Mouse (Mus musculus): ENCODE results near the gene Tmem141. TPM values are rescaled to one million over a fixed set of nuclear protein-coding genes. Genes with fewer than 3 reads are reported as not detected.

The Tmem141 gene
- total and polyA plus RNA-seq, 2 experiments, result 28.5 to 40.9 TPM

- DNase-seq (ENCODE audit: extremely low read depth, low read depth, low spot score), result no peak
These were observed 18.1 kb upstream of the Tmem141 start for GRCm38 (mm10) chr2:25639890-25640289.

GRCm38 (mm10) chr2:25634046-25634445 is 12.2 kb upstream of the Tmem141 start:
- no peak for DNase-seq (ENCODE audit: extremely low read depth, low read depth, low spot score)
- WGBS, result 97% methylated on average over 1 of the region's 1 CpGs
- Histone ChIP-seq H3K79me2 (ENCODE audit: control insufficient read depth, insufficient read depth, low read length) (no peaks in the 10 kb centered on the region), H3K4me3 (ENCODE audit: insufficient read depth, low read depth, low read length) (no peak overlapping the region), H3K4me1 (ENCODE audit: control insufficient read depth, insufficient read depth, low read length) (peaks cover 13% of the 10 kb centered on the region), H3K9ac (ENCODE audit: low read depth, low read length) (no peak overlapping the region), H3K27ac (replicated peaks; ENCODE audit: insufficient read depth, low read depth, low read length) (no peak overlapping the region), H3K36me3 (ENCODE audit: control insufficient read depth, insufficient read depth, low read length) (no peaks in the 10 kb centered on the region), H3K27me3 (ENCODE audit: control insufficient read depth, insufficient read depth, low read length) (no peaks in the 10 kb centered on the region)
- TF ChIP-seq CTCF (IDR thresholded peaks at IDR 0.05; ENCODE audit: low read depth, low read length) (peak; percentile 22; the same call in 1 of the 2 replicates), POLR2A (IDR thresholded peaks at IDR 0.05; ENCODE audit: extremely low read depth, insufficient read depth, low read length) (no peak)

More at GRCm38 (mm10) chr2:25639890-25640289, 18.1 kb upstream of the Tmem141 start:
- H3K4me3 ChIP-seq (ENCODE audit: insufficient read depth, low read depth, low read length), result no peak overlapping the region
- TF ChIP-seq CTCF (IDR thresholded peaks at IDR 0.05; ENCODE audit: low read depth, low read length) (peak; percentile 70), POLR2A (IDR thresholded peaks at IDR 0.05; ENCODE audit: extremely low read depth, insufficient read depth, low read length) (no peak)
- H3K27me3 ChIP-seq (ENCODE audit: control insufficient read depth, insufficient read depth, low read length), result no peaks in the 10 kb centered on the region
- whole genome bisulfite sequencing, result 37% methylated on average over 6 of the region's 6 CpGs
- no peaks in the 10 kb centered on the region for H3K36me3 ChIP-seq (ENCODE audit: control insufficient read depth, insufficient read depth, low read length)
- H3K79me2 ChIP-seq (ENCODE audit: control insufficient read depth, insufficient read depth, low read length), result no peaks in the 10 kb centered on the region
- peaks cover 4% of the 10 kb centered on the region; the same call in 1 of the 2 replicates for H3K4me1 ChIP-seq (ENCODE audit: control insufficient read depth, insufficient read depth, low read length)
- no peak overlapping the region for H3K9ac ChIP-seq (ENCODE audit: low read depth, low read length)
- H3K27ac ChIP-seq (replicated peaks; ENCODE audit: insufficient read depth, low read depth, low read length), result no peak overlapping the region

GRCm38 (mm10) chr2:25633616-25634015 is 11.8 kb upstream of the Tmem141 start:
- Histone ChIP-seq H3K27ac (replicated peaks; ENCODE audit: insufficient read depth, low read depth, low read length) (no peak overlapping the region), H3K36me3 (ENCODE audit: control insufficient read depth, insufficient read depth, low read length) (no peaks in the 10 kb centered on the region), H3K79me2 (ENCODE audit: control insufficient read depth, insufficient read depth, low read length) (no peaks in the 10 kb centered on the region), H3K9ac (ENCODE audit: low read depth, low read length) (no peak overlapping the region), H3K4me1 (ENCODE audit: control insufficient read depth, insufficient read depth, low read length) (peaks cover 13% of the 10 kb centered on the region), H3K27me3 (ENCODE audit: control insufficient read depth, insufficient read depth, low read length) (no peaks in the 10 kb centered on the region), H3K4me3 (ENCODE audit: insufficient read depth, low read depth, low read length) (no peak overlapping the region)
- 93% methylated on average over 3 of the region's 3 CpGs for WGBS
- DNase-seq (ENCODE audit: extremely low read depth, low read depth, low spot score), result no peak
- TF ChIP-seq POLR2A (IDR thresholded peaks at IDR 0.05; ENCODE audit: extremely low read depth, insufficient read depth, low read length) (no peak), CTCF (IDR thresholded peaks at IDR 0.05; ENCODE audit: low read depth, low read length) (no peak)

GRCm38 (mm10) chr2:25628738-25629137 is 6.9 kb upstream of the Tmem141 start:
- Histone ChIP-seq H3K4me3 (ENCODE audit: insufficient read depth, low read depth, low read length) (no peak overlapping the region), H3K9ac (ENCODE audit: low read depth, low read length) (no peak overlapping the region), H3K79me2 (ENCODE audit: control insufficient read depth, insufficient read depth, low read length) (no peaks in the 10 kb centered on the region), H3K27ac (replicated peaks; ENCODE audit: insufficient read depth, low read depth, low read length) (no peak overlapping the region), H3K4me1 (ENCODE audit: control insufficient read depth, insufficient read depth, low read length) (peaks cover 15% of the 10 kb centered on the region), H3K27me3 (ENCODE audit: control insufficient read depth, insufficient read depth, low read length) (no peaks in the 10 kb centered on the region), H3K36me3 (ENCODE audit: control insufficient read depth, insufficient read depth, low read length) (no peaks in the 10 kb centered on the region)
- DNase-seq (ENCODE audit: extremely low read depth, low read depth, low spot score), result peak; percentile 96
- 10% methylated on average over 4 of the region's 4 CpGs for WGBS
- TF ChIP-seq CTCF (IDR thresholded peaks at IDR 0.05; ENCODE audit: low read depth, low read length) (no peak), POLR2A (IDR thresholded peaks at IDR 0.05; ENCODE audit: extremely low read depth, insufficient read depth, low read length) (no peak)

GRCm38 (mm10) chr2:25627811-25628210 is 6.0 kb upstream of the Tmem141 start, which contains the start of gene Fcna:
Fcna (minus strand) TSS chr2:25628030.
- Histone ChIP-seq H3K4me1 (ENCODE audit: control insufficient read depth, insufficient read depth, low read length) (peaks cover 15% of the 10 kb centered on the region), H3K27ac (replicated peaks; ENCODE audit: insufficient read depth, low read depth, low read length) (peak within 1 kb of the TSS; percentile 68), H3K9ac (ENCODE audit: low read depth, low read length) (peak within 1 kb of the TSS; percentile 52), H3K36me3 (ENCODE audit: control insufficient read depth, insufficient read depth, low read length) (no peaks in the 10 kb centered on the region), H3K27me3 (ENCODE audit: control insufficient read depth, insufficient read depth, low read length) (no peaks in the 10 kb centered on the region), H3K79me2 (ENCODE audit: control insufficient read depth, insufficient read depth, low read length) (no peaks in the 10 kb centered on the region), H3K4me3 (ENCODE audit: insufficient read depth, low read depth, low read length) (peak within 1 kb of the TSS; percentile 36)
- 67% methylated on average over 6 of the region's 6 CpGs for WGBS
- TF ChIP-seq POLR2A (IDR thresholded peaks at IDR 0.05; ENCODE audit: extremely low read depth, insufficient read depth, low read length) (no peak), CTCF (IDR thresholded peaks at IDR 0.05; ENCODE audit: low read depth, low read length) (no peak)
- peak; percentile 36 for DNase-seq (ENCODE audit: extremely low read depth, low read depth, low spot score)

GRCm38 (mm10) chr2:25625986-25626385 is 4.2 kb upstream of the Tmem141 start:
- Histone ChIP-seq H3K4me3 (ENCODE audit: insufficient read depth, low read depth, low read length) (peak overlapping the region; percentile 4; the same call in 1 of the 2 replicates), H3K9ac (ENCODE audit: low read depth, low read length) (no peak overlapping the region), H3K27me3 (ENCODE audit: control insufficient read depth, insufficient read depth, low read length) (no peaks in the 10 kb centered on the region), H3K27ac (replicated peaks; ENCODE audit: insufficient read depth, low read depth, low read length) (no peak overlapping the region; the same call in 1 of the 2 replicates), H3K36me3 (ENCODE audit: control insufficient read depth, insufficient read depth, low read length) (no peaks in the 10 kb centered on the region), H3K79me2 (ENCODE audit: control insufficient read depth, insufficient read depth, low read length) (no peaks in the 10 kb centered on the region), H3K4me1 (ENCODE audit: control insufficient read depth, insufficient read depth, low read length) (peaks cover 12% of the 10 kb centered on the region)
- 71% methylated on average over 5 of the region's 5 CpGs for WGBS
- no peak for DNase-seq (ENCODE audit: extremely low read depth, low read depth, low spot score)
- TF ChIP-seq POLR2A (IDR thresholded peaks at IDR 0.05; ENCODE audit: extremely low read depth, insufficient read depth, low read length), result no peak
- no peak for TF ChIP-seq CTCF (IDR thresholded peaks at IDR 0.05; ENCODE audit: low read depth, low read length)
